Mouse (Mus musculus) 3134 (cell line): ENCODE data around the gene Cela2a.

Experiments used
- DNase-seq: peaks from one replicate; pipeline ENCODE4 v3.0.0-alpha.2; 2011; ENCODE audit warnings: low spot score; ENCODE audit not compliant: insufficient read length; ENCODE audit errors: extremely low read depth

Gene Cela2a

DNA sequence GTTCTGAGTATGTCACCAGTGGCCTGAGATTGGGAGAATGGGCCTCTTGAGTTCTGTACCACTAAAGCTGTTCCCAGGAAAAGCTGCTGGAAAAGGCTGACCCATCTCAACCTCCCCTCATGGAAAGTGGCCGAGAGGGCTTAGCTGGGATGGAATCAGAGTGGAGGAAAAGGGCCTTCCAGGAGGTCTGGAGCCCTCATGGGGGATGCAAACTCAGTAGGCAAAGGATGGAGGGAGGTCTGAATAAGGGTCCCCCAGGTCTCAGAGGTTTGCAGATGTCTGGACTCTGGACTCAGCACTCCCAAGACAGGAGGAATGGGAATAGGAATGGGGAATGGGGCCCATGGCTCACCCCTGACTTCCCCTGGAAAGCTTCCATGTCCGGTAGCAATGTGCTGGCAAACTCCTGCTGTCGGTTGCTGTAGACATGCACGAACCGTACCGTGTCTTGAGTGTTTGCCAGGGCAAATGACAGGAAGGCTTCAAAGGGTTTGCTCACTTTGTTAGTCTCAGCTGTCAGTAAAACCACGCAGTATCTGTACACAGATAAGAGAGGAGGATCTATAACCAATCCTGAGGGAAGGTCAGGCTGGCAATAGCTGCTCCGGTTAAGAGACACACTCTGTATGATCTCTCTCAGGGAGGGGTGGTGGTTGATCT is 56.3 kb downstream of the Cela2a start:
- no peak for DNase-seq

DNA sequence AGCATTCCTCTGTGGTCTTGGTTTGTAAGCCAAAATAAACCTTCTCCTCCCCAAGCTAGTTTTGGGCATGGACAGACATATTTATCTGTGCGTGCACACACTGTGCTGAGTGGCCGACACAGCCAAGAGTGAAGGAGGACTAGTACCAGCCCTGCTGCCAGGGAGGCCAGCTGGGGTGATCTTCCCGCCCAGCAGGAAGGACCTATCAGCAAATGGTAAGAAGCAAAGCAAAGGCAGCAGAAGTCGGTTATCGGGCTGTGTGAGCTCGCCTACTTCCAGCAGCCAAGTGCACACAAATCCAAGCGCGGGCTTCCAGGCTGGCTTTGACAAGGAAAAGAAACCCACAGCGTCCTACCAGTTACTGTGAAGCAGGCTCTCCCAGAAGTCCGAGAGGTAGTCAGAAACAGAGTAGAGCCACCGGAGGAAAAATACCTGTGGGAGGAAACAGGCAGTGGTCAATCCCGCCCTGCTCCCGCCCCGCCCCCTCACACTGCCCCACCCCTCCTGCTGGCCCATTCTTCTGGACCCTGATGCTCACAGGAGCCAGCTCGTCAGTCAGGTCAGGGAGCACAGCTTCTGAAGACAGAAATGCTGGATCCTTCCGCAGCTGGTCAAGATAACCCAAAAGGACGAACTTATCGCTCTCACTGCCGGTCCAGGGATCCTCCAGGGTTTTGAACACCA is 58.5 kb downstream of the Cela2a start:
- DNase-seq, result peak; percentile 87

DNA sequence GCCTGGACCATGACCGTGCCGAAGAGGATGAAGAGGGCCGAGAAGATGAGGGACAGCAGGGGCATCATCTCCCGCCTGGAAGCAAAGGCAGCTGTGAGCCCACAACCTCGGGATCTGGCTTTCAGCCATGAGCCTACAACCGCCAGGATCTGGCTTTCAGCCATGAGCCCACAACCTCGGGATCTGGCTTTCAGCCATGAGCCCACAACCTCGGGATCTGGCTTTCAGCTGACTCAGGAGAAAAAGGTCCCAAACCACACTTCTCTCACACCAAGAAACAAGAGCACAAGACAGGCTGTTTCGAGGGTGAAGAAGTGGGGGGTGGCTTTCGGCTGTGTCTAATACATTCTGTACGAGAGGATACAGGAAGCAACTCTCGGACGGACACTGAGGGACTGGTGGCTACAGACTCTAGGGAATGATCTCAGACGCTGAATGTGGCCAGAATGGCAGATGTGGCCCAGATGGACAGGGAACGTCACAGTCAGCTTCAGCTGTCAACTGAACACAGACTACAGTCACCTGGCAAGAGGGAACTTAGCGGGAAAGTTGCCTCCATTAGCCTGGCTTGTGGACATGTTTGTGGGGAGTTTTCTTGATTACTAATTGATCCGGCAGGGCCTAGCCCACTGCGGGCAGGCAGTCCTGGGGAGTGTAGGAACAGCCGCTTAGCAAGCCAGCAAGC is 59.1 kb downstream of the Cela2a start:
- peak; percentile 78 for DNase-seq

DNA sequence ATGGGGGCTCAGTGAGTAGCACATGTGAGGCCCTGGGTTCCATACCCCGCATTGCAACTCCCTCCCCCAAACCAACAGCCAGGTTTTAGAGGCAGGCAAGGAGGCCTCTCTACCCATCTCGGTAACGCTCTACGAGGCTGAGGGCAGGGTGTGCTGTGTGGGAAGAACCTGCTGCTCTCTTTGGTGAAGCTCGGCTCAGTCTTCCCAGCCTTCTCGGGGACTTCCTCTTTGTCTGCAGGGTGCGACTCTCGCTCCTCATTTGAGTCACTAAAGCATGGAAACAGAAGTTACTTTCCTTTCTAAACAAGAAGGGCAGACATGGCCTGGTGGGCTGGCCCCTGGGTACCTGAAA is 59.7 kb downstream of the Cela2a start:
- no peak for DNase-seq

DNA sequence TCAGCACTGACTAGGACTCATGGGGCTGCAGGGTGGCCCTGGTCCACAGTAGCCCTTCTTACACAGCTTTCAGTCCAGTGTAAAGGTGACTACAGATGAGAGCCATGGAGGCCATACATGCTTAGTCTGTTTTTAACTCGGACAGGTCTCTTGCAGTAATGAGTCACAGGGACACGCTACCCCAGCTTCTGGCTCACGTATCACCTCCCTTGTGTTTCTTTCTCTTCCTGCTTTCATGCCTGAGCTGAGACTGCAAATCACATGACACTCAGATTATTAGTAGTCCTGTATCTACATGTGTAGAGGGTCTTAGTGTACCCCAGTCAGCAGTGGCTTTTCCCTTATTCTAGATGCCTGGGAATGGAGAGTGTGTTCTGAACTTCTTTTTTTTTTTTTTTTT is 61.0 kb downstream of the Cela2a start:
- no peak for DNase-seq
